Mouse (Mus musculus) megakaryocyte, embryonic 14.5 days (primary cell): Measurements from ENCODE around the gene Actn2.

Experiments used
- FLI1 ChIP-seq: IDR thresholded peaks from 2 replicates; pipeline ENCODE4 v1.6.1; 2012; ENCODE audit warnings: low read length, inconsistent platforms, mixed read lengths
- GATA1 ChIP-seq: IDR thresholded peaks from 3 replicates; pipeline ENCODE4 v1.6.1; 2012; ENCODE audit warnings: mixed read lengths, low read length, inconsistent platforms, borderline replicate concordance

- TF ChIP-seq GATA1 (no peak), FLI1 (no peak)
Measured at GRCm38 (mm10) chr13:12318017-12318416, 22.5 kb downstream of the Actn2 start.
